Mouse (Mus musculus): Measurements from ENCODE around the gene Calml4. TPM values are rescaled to one million over a fixed set of nuclear protein-coding genes. Genes with fewer than 3 reads are reported as not detected.

The Calml4 gene
- polyA plus RNA-seq, 1 experiment from 2014 or later, result 7.1 TPM

GRCm38 (mm10) chr9:62920877-62921276 is 63.0 kb downstream of the Calml4 start:
- Histone ChIP-seq H3K4me1 (no peaks in the 10 kb centered on the region), H3K4me3 (replicated peaks) (no peak overlapping the region), H3K27ac (replicated peaks) (no peak overlapping the region), H3K9me3 (replicated peaks) (no peaks in the 10 kb centered on the region), H3K27me3 (replicated peaks) (no peaks in the 10 kb centered on the region), H3K9ac (replicated peaks) (no peak overlapping the region), H3K4me2 (no peak overlapping the region), H3K36me3 (peaks cover 16% of the 10 kb centered on the region)
- no peak for ATAC-seq (ENCODE audit: low FRiP score)
- WGBS, result 86% methylated on average over 2 of the region's 2 CpGs

GRCm38 (mm10) chr9:62924886-62925610 is 67.2 kb downstream of the Calml4 start:
- H3K9me3 ChIP-seq (replicated peaks), result no peaks in the 10 kb centered on the region
- H3K4me1 ChIP-seq, result no peaks in the 10 kb centered on the region
- H3K27me3 ChIP-seq (replicated peaks), result no peaks in the 10 kb centered on the region
- no peak overlapping the region for H3K27ac ChIP-seq (replicated peaks)
- no peak overlapping the region for H3K4me3 ChIP-seq (replicated peaks)
- H3K4me2 ChIP-seq, result no peak overlapping the region
- no peaks in the 10 kb centered on the region for H3K36me3 ChIP-seq
- no peak for ATAC-seq (ENCODE audit: low FRiP score)
- WGBS, result 80% methylated on average over 2 of the region's 2 CpGs
- H3K9ac ChIP-seq (replicated peaks), result no peak overlapping the region

Other genes starting within 250 kb of the Calml4 start
- 0.81 and 1.5 TPM in 2 replicates for gene Itga11, start 180.3 kb upstream of the Calml4 start, polyA plus RNA-seq (2015; fragmentation: Nextera tagmentation; extraction: Ambion mirVana)
- 39.8 and 45.4 TPM in 2 replicates for gene Fem1b, start 46.1 kb upstream of the Calml4 start, polyA plus RNA-seq (2015; fragmentation: Nextera tagmentation; extraction: Ambion mirVana)
- gene Cln6, start 19.3 kb upstream of the Calml4 start, polyA plus RNA-seq (2015; fragmentation: Nextera tagmentation; extraction: Ambion mirVana), result 5.7 and 10.5 TPM in 2 replicates
- 51.7 and 56.2 TPM in 2 replicates for gene Pias1, start 129.8 kb downstream of the Calml4 start, polyA plus RNA-seq (2015; fragmentation: Nextera tagmentation; extraction: Ambion mirVana)

Data from neural tube, embryonic 15.5 days (tissue).